Mouse (Mus musculus): ENCODE data around the gene Gm17349. TPM values are rescaled to one million over a fixed set of nuclear protein-coding genes. Genes with fewer than 3 reads are reported as not detected.
A peak's percentile ranks its signal among the peaks of the same experiment; 100 is the strongest.
"Not testable (repeated sequence)": the region's sequence is repeated elsewhere in the genome, so short reads cannot be mapped to it uniquely, and the experiment has no call there.

Gene Gm17349
- polyA plus RNA-seq, 1 experiment from 2014 or later, result not detected

DNA sequence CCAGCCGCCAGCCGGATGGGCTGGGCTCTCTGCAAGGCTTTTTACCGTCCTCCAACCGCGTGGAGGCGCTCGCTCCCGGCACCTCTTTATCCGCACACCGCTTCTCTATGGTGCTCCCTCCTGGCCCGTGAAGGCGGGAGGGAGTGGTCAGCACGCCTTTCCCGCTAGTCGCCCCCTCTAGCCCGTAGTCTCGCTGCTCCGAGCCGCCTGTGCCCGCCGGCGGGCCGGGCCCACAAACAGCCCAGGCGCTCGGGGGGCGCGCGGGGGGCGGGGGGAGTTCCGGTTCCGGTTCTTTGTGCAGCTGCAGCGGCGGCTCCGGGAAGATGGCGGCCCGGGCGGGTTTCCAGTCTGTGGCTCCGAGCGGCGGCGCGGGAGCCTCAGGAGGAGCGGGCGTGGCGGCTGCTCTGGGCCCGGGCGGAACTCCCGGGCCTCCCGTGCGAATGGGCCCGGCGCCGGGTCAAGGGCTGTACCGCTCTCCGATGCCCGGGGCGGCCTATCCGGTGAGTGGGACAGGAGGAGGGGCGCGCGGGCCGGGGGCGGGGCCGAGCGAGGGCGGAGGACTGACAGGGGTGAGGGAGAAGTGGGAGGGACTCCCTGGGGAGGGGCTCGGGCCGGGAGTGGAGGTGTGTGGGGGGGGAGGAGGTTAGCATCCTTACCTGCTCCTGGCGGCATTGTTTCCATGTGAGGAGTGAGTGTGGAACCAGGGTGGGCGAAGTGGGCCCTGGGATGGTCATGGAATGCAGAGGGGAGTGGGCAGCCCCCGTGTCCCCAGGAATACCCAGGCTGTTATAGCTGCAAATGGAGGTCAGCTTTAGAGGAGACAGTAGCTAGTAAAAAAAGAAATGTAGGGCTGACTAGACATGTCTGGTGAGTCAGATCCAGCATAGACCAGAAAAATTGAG is 3.0 kb downstream of the Gm17349 start, which contains the start of gene Smarcd1:
Gene Smarcd1 (plus strand): TSS at position 131 of the 902 bp plus-strand sequence.
- WGBS, result under 1% methylated on average over 71 of the region's 71 CpGs
- peaks cover 52% of the 10 kb centered on the region for H3K4me1 ChIP-seq

GRCm38 (mm10) chr15:99701640-99701998 is 3.7 kb downstream of the Gm17349 start:
- Histone ChIP-seq H3K4me3 (peak overlapping the region; percentile 93), H3K36me3 (peaks cover 33% of the 10 kb centered on the region), H3K4me1 (peaks cover 52% of the 10 kb centered on the region), H3K27ac (replicated peaks) (peak overlapping the region; percentile 100), H3K27me3 (ENCODE audit: low read depth, poor library complexity, severe bottlenecking) (peaks cover 23% of the 10 kb centered on the region)
- 52% methylated on average over 16 of the region's 16 CpGs for WGBS
- not testable (repeated sequence) for H3K9me3 ChIP-seq (replicated peaks); DNase-seq (ENCODE audit: low spot score)

More for the DNA sequence above, 3.0 kb downstream of the Gm17349 start, which contains the start of gene Smarcd1:
- H3K36me3 ChIP-seq, result peaks cover 39% of the 10 kb centered on the region
- H3K9me3 ChIP-seq (replicated peaks), result no peaks in the 10 kb centered on the region
- peak; percentile 99 for DNase-seq (ENCODE audit: low spot score)
- peaks cover 17% of the 10 kb centered on the region for H3K27me3 ChIP-seq (ENCODE audit: low read depth, poor library complexity, severe bottlenecking)
- peak within 1 kb of the TSS; percentile 100 for H3K27ac ChIP-seq (replicated peaks)
- H3K4me3 ChIP-seq, result peak within 1 kb of the TSS; percentile 93

DNA sequence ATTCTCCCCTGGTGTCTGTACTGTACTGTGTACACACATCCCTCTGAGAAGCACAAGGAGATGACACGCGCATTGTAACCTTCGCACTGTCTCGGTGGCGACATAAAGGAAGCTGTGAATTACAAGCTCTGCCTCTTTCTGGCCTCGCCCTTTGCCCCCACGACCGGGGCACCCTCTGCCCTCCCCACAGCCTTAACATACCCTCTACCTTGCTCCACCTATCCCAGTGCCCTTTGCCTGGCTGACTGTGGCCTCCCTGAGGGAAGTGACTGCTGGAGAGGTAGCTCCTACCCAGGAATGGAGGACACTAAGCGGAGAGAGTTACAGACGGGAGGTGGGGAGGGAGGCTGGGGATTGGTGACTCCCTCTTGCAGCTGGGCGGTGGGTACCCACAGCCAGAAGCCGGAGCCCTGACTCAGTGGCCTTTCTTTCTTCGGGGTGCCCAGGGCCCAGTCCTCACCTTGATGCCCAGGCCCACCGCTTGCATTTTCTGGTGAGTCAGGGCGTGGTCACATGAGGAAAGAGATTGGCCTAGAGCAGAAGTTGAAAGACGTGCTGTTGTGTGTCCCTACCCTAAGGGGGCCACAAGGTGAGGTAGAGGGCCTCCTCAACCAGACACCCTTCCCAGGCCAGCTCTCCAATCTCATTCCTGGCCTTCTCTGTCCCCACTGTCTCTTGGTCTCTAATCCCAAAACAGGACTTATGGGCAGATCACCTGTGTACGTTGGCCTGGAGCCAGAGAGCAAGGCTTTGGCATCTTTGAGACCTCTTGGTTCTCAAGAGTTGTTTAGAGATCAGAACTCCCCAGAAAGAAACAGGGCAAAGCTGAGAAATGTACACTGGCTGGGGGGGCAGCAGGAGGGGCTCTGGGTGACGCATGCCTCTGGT is 4.8 kb downstream of the Gm17349 start:
- Histone ChIP-seq H3K27ac (replicated peaks) (peak overlapping the region; percentile 100; the same call in 1 of the 2 replicates), H3K36me3 (peaks cover 22% of the 10 kb centered on the region), H3K9me3 (replicated peaks) (no peaks in the 10 kb centered on the region), H3K4me3 (no peak overlapping the region), H3K27me3 (ENCODE audit: low read depth, poor library complexity, severe bottlenecking) (peaks cover 31% of the 10 kb centered on the region), H3K4me1 (peaks cover 49% of the 10 kb centered on the region)
- DNase-seq (ENCODE audit: low spot score), result no peak
- 90% methylated on average over 18 of the region's 18 CpGs for WGBS

DNA sequence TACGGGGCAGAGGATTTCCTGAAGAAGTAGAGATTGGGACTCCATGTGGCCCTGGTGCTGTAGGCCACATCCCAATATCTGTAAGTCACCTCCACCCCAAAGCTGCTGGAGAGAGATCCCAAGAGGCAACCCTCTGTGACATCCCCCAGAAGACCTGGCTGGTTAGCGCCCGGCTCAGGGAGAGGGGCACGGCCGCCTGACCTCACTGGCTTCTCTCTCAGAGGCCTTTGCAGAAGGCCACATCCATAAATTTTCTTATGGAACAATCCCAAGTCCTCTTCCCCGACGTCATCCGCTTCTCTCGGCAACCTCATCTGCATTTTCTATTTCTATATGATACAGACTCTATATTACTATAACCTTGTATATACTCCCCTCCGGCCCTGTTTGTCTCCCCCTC is 5.6 kb downstream of the Gm17349 start:
- H3K4me3 ChIP-seq, result no peak overlapping the region
- H3K27ac ChIP-seq (replicated peaks), result no peak overlapping the region
- peaks cover 17% of the 10 kb centered on the region for H3K36me3 ChIP-seq
- peaks cover 48% of the 10 kb centered on the region for H3K4me1 ChIP-seq
- no peaks in the 10 kb centered on the region for H3K9me3 ChIP-seq (replicated peaks)
- 85% methylated on average over 10 of the region's 10 CpGs for WGBS
- DNase-seq (ENCODE audit: low spot score), result no peak
- H3K27me3 ChIP-seq (ENCODE audit: low read depth, poor library complexity, severe bottlenecking), result peaks cover 33% of the 10 kb centered on the region

GRCm38 (mm10) chr15:99698533-99699085 is 6.7 kb downstream of the Gm17349 start:
- no peak for DNase-seq (ENCODE audit: low spot score)
- 38% methylated on average over 20 of the region's 20 CpGs for WGBS
- no peak overlapping the region for H3K4me3 ChIP-seq
- H3K9me3 ChIP-seq (replicated peaks), result no peaks in the 10 kb centered on the region
- peaks cover 6% of the 10 kb centered on the region for H3K36me3 ChIP-seq
- H3K4me1 ChIP-seq, result peaks cover 48% of the 10 kb centered on the region
- H3K27ac ChIP-seq (replicated peaks), result no peak overlapping the region
- H3K27me3 ChIP-seq (ENCODE audit: low read depth, poor library complexity, severe bottlenecking), result peaks cover 33% of the 10 kb centered on the region

- WGBS, result 43% methylated on average over 2 of the region's 2 CpGs
- Histone ChIP-seq H3K9me3 (replicated peaks) (no peaks in the 10 kb centered on the region), H3K36me3 (no peaks in the 10 kb centered on the region), H3K4me1 (peaks cover 48% of the 10 kb centered on the region), H3K27ac (replicated peaks) (no peak overlapping the region), H3K27me3 (ENCODE audit: low read depth, poor library complexity, severe bottlenecking) (peaks cover 42% of the 10 kb centered on the region), H3K4me3 (no peak overlapping the region)
- DNase-seq (ENCODE audit: low spot score), result no peak
These were observed 8.0 kb downstream of the Gm17349 start for GRCm38 (mm10) chr15:99697309-99697708.

GRCm38 (mm10) chr15:99691976-99692375 is 13.3 kb downstream of the Gm17349 start:
- peak overlapping the region; percentile 65; the same call in 1 of the 2 replicates for H3K27ac ChIP-seq (replicated peaks)
- 63% methylated on average over 9 of the region's 9 CpGs for WGBS
- peaks cover 62% of the 10 kb centered on the region for H3K4me1 ChIP-seq
- H3K9me3 ChIP-seq (replicated peaks), result no peaks in the 10 kb centered on the region
- no peak overlapping the region for H3K4me3 ChIP-seq
- H3K27me3 ChIP-seq (ENCODE audit: low read depth, poor library complexity, severe bottlenecking), result peaks cover 46% of the 10 kb centered on the region
- H3K36me3 ChIP-seq, result no peaks in the 10 kb centered on the region
- no peak for DNase-seq (ENCODE audit: low spot score)

DNA sequence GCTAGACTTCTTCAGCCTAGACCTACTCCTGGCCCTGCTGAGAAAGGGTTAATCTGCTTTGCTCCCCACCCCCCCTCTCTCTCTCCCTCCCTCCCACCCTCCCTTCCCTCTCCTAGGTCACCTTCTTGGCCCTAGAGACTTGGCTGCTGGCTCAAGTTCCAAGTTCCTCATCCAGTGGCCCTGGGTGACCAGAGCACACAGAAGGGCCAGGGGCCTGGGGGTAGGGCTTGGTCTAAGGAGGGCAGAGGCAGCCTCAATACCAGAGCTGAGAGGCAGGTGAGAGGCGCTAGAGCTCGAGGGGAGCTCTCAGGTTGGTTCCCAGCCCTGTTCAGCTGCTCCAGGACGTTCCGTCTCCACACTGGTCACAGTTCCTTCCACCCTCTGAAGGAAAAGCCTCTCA is 14.4 kb downstream of the Gm17349 start:
- H3K4me1 ChIP-seq, result peaks cover 62% of the 10 kb centered on the region
- no peak for DNase-seq (ENCODE audit: low spot score)
- 12% methylated on average over 4 of the region's 4 CpGs for WGBS
- H3K27me3 ChIP-seq (ENCODE audit: low read depth, poor library complexity, severe bottlenecking), result peaks cover 35% of the 10 kb centered on the region
- H3K36me3 ChIP-seq, result no peaks in the 10 kb centered on the region
- H3K27ac ChIP-seq (replicated peaks), result peak overlapping the region; percentile 30
- no peak overlapping the region for H3K4me3 ChIP-seq
- H3K9me3 ChIP-seq (replicated peaks), result no peaks in the 10 kb centered on the region

DNA sequence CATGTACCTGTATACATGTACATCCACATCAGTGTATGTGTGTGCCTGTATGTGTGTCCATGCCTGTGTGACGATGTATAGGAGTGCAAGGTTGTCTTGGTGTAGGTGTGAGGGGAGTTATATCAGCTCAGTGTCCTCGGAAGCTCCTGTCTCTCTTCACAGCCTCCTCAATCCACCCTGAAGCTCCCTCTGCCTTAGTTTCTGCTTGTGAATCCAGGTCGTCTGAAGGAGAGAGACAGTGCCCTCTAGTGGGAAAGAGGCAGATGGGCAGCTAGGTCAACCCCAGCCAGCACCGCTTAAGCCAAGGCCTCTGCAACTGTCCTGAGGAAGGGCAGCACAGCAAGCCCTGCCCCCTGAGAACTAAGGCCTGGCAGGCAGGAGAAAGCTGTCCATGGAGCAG is 16.6 kb downstream of the Gm17349 start:
- DNase-seq (ENCODE audit: low spot score), result peak; percentile 67
- Histone ChIP-seq H3K9me3 (replicated peaks) (no peaks in the 10 kb centered on the region), H3K4me1 (peaks cover 48% of the 10 kb centered on the region), H3K4me3 (no peak overlapping the region), H3K36me3 (no peaks in the 10 kb centered on the region), H3K27ac (replicated peaks) (0 out of 2 replicates have a peak overlapping the region, but pooled peaks have one; percentile 23), H3K27me3 (ENCODE audit: low read depth, poor library complexity, severe bottlenecking) (peaks cover 32% of the 10 kb centered on the region)
- WGBS, result 9% methylated on average over 4 of the region's 4 CpGs

DNA sequence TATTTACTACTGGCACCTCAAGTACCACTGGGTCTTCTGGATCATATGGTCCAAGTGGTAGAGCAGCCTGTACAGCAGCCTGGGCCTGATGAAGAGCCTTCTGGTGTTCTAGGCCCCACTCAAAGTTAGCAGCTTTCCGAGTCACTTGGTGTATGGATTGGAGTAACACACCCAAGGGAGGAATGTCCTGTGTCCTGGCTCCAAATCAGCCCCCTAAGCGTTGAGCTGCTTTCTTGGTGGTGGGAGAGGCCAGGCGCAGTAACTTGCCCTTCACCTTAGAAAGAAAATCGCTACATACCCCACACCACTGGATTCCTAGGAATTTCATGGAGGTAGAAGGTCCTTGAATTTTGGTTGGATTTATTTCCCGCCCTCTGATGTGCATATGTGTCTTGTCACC is 21.1 kb downstream of the Gm17349 start:
- 0 out of 2 replicates have a peak, but pooled peaks cover 3% of the 10 kb centered on the region for H3K27me3 ChIP-seq (ENCODE audit: low read depth, poor library complexity, severe bottlenecking)
- H3K4me3 ChIP-seq, result no peak overlapping the region
- no peak for DNase-seq (ENCODE audit: low spot score)
- no peaks in the 10 kb centered on the region for H3K36me3 ChIP-seq
- H3K27ac ChIP-seq (replicated peaks), result no peak overlapping the region
- no peaks in the 10 kb centered on the region for H3K9me3 ChIP-seq (replicated peaks)
- WGBS, result 90% methylated on average over 5 of the region's 5 CpGs
- H3K4me1 ChIP-seq, result peaks cover 12% of the 10 kb centered on the region

- Histone ChIP-seq H3K4me1 (peaks cover 15% of the 10 kb centered on the region), H3K36me3 (no peaks in the 10 kb centered on the region), H3K27me3 (ENCODE audit: low read depth, poor library complexity, severe bottlenecking) (no peaks in the 10 kb centered on the region), H3K9me3 (replicated peaks) (no peaks in the 10 kb centered on the region), H3K4me3 (no peak overlapping the region), H3K27ac (replicated peaks) (no peak overlapping the region)
- DNase-seq (ENCODE audit: low spot score), result no peak
- 96% methylated on average over 7 of the region's 7 CpGs for WGBS
These were observed 22.4 kb downstream of the Gm17349 start for GRCm38 (mm10) chr15:99682880-99683279.

DNA sequence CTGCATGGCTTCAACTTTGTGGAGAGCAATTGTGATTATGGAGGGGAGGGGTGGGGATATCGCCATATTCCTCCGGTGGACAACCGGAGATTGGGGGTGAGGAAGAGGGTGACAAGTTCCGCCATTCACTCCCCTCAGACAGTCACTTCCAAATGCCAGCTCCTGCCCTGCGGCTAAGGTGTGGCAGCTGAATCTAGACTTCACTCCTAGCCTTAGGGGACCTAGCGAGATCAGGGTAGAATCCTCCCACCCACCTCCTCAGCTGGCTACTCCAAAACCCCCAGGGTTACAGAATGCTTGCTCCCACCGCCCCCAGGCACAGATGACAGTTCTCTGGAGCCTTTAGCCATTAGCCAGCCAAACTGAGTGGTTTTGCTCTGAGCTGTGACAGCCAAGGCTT is 26.3 kb downstream of the Gm17349 start:
- WGBS, result 69% methylated on average over 7 of the region's 7 CpGs
- peak overlapping the region; percentile 38; the same call in 1 of the 2 replicates for H3K27ac ChIP-seq (replicated peaks)

More for the DNA sequence above, 26.3 kb downstream of the Gm17349 start:
- H3K36me3 ChIP-seq, result no peaks in the 10 kb centered on the region
- peaks cover 16% of the 10 kb centered on the region for H3K27me3 ChIP-seq (ENCODE audit: low read depth, poor library complexity, severe bottlenecking)
- no peaks in the 10 kb centered on the region for H3K9me3 ChIP-seq (replicated peaks)
- no peak overlapping the region for H3K4me3 ChIP-seq
- peaks cover 26% of the 10 kb centered on the region for H3K4me1 ChIP-seq
- DNase-seq (ENCODE audit: low spot score), result no peak
